Mouse (Mus musculus) brain, embryonic 18.5 days (tissue): ENCODE measurements at regions not wholly inside any gene's neighbourhood (a gene's known extent, or its start where the extent isn't known, plus 50 kb on each side); places are given as distances from the start of the nearest gene placed in this dataset.
"Not testable (repeated sequence)": the region's sequence is repeated elsewhere in the genome, so short reads cannot be mapped to it uniquely, and the experiment has no call there.

Experiments
- DNase-seq: peaks from one replicate; pipeline ENCODE4 v3.0.0-alpha.2; 2012; ENCODE audit warnings: low read depth, low spot score

DNA sequence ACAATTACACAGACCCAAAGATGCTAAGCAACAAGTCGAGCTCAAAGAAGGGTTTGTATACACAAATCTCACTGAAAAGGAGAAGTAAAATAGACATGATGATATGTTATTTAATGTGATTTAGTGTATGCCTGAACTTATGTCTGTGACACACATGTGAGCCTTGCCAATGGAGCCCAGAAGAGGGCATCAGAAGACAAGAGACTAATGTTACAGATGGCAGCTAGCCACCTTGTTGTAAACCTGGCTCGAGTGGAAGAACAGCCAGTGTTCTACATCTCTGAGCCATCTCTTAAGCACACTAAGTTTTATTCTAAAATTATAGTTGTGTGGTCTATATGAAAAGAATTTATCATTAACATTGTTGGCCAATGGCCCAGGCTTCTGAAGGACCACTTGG, 943.7 kb upstream of the Prmt6 start:
- no peak for DNase-seq

DNA sequence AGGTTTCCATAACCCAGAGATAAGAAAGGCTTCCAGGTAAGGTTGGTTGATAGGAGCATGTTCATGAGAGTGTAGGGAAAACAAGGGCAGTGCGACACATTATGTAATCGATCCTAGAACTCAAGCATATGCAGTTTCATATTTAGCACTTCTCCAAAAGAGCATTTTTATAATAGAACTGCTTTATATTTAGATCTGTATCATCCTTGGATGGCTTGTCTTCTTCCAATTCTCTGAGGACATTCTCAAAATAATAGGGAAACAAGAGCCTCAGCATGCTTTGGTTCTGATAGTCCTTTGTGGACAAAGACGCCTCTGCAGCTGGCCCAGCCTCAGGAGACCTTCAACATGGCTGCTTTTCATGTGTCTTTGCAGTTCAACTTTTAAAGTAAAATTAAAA, 915.9 kb upstream of the Prmt6 start:
- DNase-seq = no peak

DNA sequence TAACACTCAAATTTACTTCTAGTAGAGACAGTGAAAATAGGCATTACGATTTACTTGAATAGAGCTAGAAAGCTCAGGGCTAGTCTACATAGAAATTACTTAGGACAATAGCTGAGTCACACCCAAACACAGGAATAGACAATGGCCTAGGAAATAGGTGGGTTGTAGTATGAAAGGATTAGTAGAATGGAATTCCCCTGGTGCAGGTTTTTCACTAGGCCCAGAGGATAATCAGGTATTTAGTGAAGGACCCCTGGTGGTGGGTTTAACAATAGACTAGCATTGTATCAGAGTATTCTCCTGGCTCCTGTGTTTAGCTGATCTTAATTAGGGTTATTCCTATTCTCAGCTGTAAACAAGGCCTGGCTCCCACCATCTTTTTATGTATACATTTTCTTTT, 890.4 kb upstream of the Prmt6 start:
- not testable (repeated sequence) for DNase-seq

DNA sequence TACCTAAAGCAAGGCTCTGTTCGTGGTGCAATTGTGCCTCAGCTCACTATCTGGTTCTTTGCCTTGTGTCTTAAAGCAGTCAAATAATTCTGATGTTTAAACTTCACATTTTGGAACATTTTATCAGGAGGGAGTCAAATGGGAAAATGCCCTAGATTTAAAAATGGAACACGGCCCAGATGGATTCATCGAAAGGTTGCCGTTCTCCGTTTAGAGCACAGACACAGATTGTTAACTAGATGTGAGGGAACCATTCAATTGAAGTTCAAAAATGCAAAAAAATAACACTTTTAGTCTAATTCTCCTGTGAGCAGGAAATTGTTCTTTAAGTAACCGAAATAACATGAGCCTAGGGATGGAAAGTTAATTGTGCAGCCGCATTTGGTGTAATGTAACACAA, 858.2 kb upstream of the Prmt6 start:
- DNase-seq = no peak

DNA sequence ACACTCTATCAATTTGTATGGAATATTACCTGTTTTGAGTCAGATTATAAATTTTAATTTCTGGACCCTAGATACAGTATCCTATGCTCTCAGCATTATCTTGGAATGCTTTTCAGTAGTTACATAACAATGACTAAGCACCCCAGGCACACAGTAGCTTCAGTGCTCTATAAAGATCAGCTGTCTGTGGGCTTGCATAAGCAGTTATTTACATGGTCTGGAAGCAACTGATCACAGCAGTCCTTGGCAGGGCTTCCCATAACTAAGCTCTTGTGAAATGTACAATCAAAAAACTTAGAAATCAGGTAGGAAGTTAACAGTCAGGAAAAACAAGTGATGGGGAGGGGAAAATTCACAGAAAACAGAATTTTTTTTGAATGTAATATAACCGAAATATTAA, 851.8 kb upstream of the Prmt6 start:
- no peak for DNase-seq

DNA sequence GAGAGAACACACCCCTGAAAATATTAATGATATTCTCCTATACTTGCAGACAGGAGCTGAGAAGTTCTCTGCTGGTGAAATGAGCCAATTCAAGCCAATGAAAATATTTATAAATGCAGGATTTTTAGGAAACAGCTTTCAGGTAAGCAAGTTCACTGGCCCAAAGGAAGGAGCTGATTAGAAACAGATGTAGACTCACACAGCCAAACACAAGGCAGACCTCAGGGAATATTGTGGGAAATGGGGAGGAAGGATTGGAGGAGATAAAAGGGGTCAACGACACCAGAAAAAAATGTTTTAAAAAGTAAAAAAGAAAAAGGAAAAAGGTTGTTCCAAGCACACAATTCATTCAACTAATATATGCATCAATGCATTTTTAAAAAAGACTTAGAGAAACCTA, 823.5 kb upstream of the Prmt6 start:
- DNase-seq = no peak

DNA sequence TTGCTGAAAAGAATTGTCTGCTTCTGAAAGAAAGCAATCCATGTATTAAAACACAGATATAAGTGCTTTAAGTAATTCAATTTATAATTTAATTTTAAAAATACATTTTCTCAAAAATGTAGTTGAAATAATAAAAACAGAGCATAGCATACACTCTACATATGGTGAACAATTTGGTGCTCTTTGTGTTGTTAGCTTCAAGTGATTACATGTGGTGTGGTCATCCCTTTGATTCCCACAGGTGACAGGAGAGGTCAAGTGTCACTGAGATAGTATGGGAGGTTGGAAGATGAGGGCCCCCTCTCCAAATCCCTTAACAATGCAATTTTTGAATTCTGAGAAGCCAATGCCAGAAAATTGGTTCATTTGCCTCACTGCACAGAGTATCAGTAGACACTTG, 819.5 kb upstream of the Prmt6 start:
- DNase-seq = no peak

DNA sequence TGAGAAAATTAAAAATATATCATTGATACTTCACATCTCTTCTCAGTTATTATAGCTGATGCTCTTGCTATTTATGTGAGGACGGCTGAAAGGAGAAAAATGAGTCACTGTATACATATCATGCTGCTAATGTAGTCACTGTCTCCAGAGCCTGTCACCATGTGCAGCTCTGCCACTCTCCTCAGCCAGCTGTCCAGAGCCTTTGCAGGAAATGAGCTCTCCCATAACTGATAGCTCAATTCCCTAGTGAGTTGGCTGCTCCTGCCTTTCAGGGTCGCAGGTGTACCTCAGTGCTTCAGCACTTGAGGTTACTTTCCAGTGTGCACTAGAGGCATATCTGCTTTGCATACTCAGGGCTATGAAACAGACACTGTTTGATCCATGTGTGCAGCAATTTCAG, 819.0 kb upstream of the Prmt6 start:
- no peak for DNase-seq

DNA sequence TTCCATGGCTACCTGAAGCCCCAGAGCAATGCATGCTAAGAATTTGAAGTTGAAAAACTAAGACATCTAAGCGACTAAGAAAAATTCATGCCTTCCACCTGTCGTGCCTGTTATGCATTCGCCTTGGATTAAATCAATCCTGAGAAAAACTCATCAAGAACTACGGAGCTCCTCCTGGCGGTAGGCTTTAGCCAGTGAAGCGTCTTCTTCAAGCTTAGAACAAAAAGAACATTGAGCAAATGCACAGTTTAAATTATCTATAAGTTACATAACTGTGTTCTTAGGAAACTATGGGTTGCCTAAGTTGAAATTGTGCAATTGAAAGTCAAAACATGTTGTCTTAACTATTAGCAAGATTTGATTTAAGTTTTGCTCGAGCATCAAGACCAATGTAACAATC, 818.4 kb upstream of the Prmt6 start:
- peak; percentile 37 for DNase-seq

DNA sequence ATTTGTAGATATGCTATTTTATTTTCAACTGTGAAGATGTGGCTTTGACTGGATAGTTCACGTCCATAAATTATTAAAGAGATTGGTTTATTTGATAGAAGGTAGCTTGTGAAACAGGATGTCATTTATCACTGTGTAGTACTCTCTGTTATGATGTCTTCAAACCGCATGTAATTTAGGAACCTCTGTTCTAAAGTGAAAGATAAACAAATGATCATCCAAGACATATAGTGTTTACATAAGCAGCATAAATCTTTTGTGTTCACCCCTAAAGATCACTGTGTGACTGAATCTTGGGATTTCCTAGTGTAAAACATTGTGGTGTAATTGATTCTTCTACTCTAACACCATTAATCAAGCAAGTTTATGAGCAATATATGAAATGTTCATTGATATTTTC, 798.8 kb upstream of the Prmt6 start:
- no peak for DNase-seq
